Mouse (Mus musculus): ENCODE data around the gene Dck.
"Not testable (repeated sequence)": the region's sequence is repeated elsewhere in the genome, so short reads cannot be mapped to it uniquely, and the experiment has no call there.

Dck gene

DNA sequence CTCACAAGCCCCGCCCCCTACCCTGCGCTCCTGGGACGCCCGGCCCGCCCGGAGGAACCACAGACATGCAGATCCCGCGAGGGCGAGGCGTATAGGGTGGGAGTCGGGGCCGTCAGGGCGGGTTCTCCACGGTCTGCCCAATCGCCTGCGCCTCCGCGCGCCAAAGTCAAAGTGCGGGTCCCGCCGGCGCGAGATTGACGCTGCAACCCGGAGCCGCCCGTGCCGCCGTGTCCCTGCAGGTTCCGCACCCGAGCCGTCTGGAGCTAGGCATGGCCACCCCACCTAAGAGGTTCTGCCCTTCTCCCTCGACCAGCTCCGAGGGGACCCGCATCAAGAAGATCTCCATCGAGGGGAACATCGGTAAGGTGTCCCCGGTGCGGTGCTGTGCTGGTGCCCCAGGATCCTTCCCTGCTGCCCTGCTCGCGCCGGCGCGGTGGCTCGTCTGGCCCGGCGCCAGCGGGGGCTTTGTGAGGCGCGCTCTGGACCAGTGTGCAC, at the start of gene Dck:
Dck (plus strand) TSS at position 10 of the 495 bp plus-strand sequence.
- DNase-seq (ENCODE audit: low read depth) = peak; percentile 99

DNA sequence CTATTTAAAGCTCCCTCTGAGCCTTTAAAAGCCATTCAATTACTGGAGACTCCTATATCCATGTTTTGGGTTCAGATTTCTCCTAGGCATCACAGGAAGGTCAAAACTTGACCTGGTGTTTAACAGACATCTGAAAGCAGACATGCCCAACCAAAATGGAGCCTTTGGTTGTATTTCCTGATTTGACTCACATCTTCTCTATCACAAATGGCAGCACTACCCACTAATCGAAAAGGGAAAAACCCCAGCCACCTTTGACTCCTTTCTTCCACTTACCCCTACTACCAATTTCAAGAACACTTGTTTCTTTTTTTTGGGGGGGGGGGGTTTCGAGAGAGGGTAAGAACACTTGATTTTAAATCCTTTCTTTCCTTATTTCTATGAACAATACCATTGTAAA, 47.8 kb upstream of the Dck start:
- no peak for DNase-seq (ENCODE audit: low read depth)

DNA sequence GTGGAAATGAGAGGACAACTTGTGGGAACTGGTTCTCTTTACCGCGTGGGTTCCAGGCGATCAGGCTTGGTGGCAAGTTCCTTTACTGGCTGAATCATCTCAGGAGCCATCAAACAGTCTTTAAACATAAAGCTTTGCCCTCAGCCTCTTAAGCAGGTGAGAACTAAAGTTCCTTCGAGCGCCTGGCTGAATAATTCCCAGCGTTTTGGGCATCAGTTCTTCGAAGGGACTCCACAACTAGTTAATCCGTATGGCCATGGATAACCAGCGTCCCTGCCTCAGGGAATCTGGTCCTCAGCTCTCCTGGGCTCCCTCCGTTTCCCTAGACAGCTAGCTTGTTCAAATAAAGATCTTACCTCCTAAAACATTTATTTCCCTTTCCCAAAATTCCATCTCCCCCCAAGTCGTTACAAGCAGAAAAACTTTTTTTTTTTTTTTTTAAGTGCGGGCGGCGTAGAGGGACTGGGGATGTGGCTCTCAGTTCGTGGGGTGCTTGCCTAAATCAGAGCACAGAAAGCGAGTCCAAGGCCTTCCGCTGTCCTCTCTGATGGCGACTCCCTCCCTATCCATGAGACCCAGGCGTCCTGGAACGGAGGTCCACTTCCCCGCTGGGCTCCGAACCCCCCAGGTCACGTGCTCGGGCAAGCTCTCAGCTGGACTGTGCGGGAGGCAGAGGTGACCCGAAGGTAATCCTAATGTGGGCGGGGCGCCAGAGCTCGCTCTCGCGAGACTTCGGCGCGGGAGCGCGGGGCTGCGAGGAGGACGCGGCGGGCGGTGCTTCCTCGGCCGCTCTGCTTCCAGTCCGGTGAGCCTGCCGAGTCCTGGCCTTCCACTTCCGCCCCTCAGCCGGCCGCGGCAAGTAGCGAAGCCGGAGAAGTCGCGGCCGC, 44.4 kb upstream of the Dck start, which contains the start of gene Mob1b:
Mob1b (plus strand) TSS at position 740 of the 887 bp plus-strand sequence.
- DNase-seq (ENCODE audit: low read depth) = peak; percentile 81

DNA sequence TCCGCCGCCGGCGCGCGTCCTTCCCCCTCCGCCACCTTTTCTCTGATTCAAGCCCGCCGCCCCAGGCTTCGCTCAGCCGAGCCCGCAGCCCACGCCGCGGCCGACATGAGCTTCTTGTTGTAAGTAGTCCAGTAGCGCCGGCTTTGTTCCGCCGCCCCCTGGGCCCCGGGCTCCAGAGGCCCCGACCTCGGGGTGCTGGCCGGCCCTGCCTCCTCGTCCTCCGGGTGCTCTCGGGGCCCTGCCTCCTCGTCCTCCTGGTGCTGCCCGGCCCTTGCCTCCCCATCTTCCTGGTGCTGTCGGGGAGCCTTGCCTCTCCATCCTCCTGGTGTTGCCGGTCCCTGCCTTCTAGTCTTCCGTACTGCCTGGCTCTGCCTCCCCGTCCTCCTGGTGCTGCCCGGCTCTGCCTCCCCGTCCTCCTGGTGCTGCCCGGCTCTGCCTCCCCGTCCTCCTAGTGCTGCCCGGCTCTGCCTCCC, 43.8 kb upstream of the Dck start:
- DNase-seq (ENCODE audit: low read depth) = no peak

DNA sequence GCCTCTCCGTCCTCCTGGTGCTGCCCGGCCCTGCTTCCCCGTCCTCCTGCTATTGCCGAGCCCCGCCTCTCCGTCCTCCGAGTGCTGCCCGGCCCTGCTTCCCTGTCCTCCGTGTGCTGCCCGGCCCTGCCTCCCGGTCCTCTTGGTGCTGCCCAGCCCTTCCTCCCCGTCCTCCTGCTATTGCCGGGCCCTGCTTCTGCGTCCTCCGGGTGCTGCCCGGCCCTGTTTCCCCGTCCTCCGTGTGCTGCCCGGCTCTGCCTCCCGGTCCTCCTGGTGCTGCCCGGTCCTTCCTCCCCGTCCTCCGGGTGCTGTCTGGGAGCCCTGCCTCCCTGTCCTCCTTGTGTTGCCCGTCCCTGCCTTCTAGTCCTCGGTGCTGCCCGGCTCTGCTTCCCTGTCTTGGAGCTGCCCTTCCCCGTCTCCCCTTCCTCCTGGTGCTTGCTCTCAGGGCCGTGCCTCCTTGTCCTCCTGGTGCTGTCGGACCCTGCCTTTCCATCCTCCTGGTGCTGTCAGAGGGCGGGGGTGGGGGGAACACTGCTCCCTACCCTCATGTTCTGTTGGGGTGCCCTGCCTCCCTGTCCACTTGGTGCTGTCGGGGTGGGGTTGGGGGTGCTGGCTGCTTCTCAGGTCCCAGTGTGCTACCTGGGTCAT, 43.1 kb upstream of the Dck start:
- no peak for DNase-seq (ENCODE audit: low read depth)

DNA sequence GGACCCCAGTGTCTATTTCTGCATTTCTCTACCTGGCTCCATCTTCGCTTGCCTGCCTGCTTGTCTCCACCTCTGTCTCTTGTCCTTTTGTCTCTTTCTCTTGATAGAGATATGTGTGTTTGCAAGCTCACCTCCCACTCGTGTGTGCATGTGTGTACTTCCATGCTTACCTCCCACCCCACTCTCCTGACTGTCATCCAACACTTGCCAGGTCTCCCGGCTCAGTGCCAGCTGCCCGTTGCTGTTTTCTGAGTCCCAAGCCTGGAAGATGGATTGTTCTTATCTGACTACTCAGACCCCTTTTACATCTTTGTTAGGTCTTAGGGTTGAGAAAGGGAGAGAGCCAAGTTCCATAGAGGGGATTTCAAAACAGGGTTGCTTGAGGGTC, 42.6 kb upstream of the Dck start:
- DNase-seq (ENCODE audit: low read depth) = no peak

DNA sequence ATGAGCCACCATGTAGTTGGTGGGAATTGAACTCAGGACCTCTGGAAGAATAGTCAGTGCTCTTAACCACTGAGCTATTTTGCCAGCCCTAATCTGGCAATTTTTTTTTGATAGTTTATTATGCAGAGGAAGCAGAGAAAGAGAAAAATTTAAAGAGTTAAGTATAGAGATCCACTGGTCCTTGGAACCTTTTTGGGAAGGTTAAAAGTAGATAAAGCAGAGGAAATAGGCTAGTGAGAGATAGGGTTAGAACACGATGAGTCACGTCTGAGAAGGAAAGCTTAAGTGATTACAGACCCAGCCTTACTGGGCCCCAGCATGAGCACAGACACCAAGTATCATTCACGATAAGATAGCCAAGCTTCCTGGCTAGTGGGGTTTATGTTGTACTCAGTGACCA, 40.8 kb upstream of the Dck start:
- DNase-seq (ENCODE audit: low read depth) = peak; percentile 53

DNA sequence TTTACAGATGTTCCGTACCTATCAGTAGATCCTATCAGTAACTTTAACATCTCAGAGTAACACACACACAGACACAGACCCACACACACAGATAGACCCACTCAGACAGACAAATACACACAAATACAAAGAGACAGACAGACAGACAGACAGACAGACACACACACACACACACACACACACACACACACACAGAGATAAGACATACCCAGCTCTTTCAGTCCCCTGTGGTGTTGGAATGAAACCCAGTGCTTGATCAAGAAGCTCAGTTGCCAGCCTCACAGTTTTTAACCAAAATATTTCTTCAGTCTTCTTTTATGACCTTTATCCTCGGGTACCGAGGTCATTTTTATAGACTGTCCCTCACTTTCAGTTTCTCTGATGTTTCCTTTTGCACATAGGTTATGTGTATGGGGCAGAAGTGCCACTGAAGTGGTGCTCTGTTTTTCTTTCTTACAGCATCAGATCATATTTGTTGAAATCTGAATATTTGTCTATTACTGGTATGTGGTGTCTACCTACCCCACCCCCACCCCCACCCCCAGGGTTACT, 37.1 kb upstream of the Dck start:
- no peak for DNase-seq (ENCODE audit: low read depth)

DNA sequence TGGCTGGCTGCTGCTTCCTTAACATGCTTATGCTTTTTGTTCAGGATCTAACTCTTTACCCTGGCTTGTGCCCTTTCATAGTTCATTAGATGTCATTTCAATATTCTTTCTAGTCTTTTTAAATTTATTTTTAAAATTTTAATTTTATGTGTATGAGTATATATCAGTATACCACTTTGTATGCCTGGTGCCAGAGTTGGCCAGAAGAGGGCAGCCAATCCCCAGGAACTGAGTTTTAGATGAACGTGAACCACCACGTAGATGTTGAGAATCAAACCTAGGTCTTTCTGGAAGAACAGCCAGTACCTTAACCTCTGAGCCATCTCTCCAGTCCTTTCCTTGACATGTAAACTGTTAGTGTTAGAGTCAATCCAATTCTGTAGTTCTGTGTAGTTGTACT, 30.0 kb upstream of the Dck start:
- DNase-seq (ENCODE audit: low read depth) = no peak

DNA sequence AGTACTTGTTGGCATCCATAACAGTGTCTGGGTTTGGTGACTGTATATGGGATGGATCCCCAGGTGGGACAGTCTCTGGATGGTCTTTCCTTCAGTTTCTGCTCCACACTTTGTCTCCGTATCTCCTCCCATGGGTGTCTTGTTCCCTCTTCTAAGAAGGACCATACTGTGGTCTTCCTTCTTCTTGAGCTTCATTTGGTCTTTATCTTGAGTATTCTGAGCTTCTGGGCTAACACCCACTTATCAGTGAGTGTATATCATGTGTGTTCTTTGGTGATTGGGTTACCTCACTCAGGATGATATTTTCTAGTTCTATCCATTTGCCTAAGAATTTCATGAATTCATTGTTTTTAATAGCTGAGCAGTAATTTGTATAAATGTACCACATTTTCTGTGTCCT, 23.7 kb upstream of the Dck start:
- DNase-seq (ENCODE audit: low read depth) = not testable (repeated sequence)

DNA sequence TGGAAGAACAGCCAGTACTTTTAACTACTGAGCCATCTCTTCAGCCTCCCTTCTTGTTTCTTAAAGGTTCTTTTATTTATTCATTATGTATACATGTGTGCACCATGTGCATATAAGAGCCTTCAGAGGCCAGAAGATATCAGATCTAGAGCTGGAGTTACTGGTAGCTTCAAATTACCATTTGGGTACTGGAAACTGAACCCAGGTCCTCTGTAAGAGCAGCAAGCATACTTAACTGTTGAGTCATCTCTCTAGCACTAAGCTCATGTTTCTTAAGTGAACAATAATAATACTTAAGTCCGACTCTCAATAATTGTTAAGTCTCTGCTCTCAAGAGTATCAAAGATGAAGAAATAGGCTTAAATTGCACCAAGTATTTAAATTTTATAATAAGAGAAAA, 17.0 kb upstream of the Dck start:
- DNase-seq (ENCODE audit: low read depth) = no peak

DNA sequence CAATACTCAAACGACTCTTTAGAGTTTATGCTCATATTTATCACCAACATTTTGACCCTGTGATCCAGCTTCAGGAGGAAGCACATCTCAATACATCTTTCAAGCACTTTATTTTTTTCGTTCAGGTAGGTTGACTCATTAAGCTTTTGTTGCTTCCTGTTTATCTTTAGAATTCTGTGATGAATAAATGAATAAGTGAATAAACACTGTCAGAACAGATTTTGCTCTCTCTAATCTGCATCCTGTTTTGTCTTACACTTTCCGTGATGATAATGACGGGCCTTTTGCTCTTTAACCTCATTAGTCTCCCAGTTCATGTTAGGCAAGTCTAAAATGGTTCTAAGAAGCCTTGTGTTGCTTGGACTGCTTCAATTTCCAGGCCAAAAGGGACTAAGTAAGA, 11.6 kb upstream of the Dck start:
- DNase-seq (ENCODE audit: low read depth) = no peak

DNA sequence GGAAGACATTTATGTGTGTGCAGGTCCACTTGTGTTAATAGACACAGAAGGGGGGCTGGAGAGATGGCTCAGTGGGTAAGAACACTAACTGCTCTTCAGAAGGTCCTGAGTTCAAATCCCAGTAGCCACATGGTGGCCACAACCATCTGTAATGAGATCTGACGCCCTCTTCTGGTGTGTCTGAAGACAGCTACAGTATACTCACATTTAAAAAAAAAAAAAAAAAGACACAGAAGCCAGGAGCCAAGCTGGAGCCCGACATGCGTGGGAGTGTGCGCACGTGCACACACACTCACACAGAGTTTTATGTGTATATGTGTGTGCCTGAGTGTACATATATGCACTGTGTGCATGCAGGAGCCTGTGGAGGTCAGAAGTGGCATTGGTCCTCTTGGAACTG, 2.2 kb upstream of the Dck start:
- no peak for DNase-seq (ENCODE audit: low read depth)

DNA sequence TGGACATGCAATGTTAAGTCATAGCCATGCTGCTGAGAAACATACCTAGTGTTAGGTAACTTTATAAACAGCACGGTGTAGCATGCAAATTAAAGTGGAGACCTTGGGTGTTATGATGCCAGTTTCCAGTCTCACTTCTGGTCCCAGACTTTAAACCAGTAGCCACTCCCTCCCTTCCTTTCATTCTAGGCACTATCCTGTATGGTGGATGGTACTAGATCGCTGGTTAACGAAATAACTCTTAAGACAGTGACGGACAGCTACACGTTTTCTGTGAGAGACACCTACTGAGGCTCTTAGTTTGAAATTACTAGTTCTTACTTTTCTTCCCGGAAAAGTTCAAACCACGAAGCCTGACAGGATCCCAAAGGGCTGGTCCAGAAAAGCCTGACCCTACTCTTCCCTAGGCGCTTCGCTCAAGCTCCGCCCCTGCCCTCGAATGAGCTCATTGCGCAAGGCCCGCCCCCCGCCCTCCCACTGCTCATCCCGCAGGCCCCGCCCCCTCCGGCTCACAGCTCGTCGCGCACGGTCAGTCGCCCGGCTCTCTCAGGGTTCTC, 288 bp upstream of the Dck start:
- no peak for DNase-seq (ENCODE audit: low read depth)

DNA sequence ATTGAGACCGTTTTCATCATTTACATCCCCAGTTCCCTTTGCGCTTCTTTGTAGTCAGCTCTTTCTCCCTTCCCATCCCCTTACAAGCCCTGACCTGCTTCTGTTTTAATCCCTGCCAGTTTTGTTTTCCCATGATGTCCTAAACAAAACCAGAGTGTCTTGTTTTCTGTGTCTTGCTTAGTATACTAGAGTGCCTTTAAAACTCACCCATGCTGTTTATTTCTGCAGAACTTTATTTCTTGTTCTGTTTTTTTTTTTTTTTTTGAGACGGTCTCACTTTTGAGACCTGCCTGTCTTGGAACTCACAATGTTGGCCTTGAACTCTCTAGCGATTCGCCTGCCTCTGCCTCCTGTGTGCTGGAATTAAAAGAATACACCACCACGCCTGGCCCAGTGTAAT, 791 bp downstream of the Dck start:
- DNase-seq (ENCODE audit: low read depth) = no peak

DNA sequence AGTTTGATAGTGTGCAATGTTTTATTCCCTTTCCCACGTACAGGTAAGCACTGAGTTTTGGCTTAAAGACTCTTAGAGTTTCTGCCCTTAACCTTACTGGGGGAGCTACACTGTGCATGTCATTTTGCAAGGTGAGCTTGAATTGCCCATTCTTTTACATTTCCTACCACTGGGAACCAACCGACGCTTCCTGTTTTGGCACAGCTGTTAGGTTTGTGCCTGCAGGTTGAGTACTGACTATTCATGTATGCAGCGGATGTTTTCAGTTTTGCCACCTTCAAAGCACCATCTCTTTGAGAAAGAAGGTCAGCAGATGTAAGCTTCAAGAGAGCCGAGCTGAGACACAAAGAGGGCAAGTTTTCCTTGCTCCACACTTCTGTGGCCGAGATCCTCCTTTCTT, 1.3 kb downstream of the Dck start:
- DNase-seq (ENCODE audit: low read depth) = no peak

DNA sequence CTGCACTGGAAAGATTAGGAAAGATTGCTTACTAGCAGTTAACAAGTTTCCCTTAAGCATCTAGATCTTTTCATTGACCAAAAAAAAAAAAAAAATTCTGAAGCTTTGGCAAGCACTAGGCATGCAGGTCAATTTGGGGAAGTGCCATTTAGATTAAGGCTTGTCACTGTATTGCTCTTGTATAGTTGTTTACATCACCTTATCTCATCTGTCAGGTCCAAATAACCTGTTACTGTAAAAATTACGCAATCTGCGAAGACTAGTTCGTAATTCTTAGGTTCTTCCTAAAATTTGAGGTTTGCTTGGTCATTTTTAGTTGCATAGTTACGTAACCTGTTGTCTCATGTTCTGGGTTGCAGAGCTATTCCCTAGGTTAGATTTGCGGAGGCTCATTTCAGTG, 2.1 kb downstream of the Dck start:
- no peak for DNase-seq (ENCODE audit: low read depth)

DNA sequence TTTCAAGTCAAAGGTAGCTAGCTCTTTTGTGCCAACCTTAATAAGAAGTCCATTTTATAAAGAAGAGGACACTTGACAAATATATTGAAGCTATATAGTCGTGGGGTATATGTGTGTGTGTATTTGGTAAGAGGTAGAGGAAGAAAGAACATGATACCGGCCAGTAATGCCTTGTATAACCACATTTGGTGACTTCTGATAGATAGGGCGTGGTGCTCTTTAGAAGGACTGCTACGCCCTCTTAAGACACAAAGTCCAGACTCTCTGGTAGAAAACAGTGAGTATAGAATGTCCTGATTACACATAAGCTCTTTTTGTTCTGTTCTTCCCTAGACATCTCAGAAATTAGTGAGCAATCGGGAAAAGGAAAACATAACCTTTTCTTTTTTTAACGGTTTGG, 3.4 kb downstream of the Dck start:
- DNase-seq (ENCODE audit: low read depth) = no peak

DNA sequence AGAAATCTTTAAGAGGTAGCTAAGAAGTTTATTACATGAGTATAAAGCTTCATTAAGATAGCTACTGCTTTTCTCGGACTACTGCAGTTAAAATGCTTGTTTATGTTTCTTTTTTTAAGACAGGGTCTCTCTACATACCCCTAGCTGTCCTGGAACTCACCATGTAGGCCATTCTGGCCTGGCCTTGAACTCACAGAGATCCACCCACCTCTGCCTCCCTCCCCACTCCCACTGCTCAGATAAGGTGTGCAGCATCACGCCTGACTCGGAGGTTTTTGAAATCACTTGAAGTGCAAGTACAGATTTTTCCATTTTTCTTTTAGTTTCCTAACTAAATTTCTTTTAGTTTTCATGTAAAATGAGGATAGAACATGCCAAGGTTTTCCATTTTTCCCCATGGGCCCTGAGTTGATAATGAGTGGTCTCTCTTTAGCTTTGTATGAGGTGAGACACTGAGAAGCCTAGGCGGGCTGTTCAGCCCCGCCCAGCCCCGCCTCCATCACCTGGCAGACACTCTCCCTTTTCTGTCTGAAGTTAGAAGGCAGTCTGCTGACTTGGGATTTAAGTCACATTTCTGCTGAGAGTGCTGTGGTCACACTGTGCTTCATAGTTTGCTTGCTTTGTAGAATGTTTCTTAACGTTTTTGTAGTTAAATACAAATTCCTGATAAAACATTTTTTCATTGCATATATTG, 17.4 kb downstream of the Dck start:
- DNase-seq (ENCODE audit: low read depth) = no peak

DNA sequence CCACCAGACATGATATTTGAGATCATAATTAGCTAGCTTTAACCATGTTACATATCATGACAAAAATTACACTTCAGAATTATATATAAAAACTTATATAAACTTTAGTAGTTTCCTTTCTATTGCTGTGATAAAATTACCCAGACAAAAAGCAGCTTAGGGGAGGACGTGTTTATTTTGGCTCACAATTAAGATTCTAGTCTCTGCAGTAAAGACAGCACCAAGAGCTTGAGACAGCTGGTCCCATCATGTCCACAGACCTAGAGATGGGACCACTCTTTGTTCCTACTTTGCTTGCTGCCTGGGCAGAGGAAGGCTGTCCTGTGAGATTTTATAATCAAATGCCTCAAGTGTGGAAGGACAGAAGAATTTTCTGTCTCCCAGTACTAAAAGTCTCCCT, 20.3 kb downstream of the Dck start:
- DNase-seq (ENCODE audit: low read depth) = no peak

DNA sequence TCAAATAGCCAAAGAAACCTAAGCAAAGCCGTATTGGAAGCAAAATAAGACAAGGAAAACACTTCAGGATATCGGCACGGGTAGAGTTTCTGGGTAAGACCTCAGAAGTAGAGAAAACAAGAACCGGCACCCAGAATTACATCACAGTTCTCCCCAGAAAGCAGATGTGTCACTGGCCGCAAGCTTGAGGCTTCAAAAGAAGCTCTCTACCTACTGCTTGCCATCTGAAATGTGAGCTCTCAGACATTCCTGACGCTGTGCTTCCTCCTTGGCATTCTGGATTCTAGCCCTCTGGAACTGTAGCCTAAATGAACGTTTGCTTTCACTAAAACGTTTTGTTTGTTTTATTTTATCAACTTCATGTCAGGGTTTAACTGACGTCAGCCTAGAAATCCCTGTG, 25.9 kb downstream of the Dck start:
- no peak for DNase-seq (ENCODE audit: low read depth)

All from c-Kit-positive CD71-negative TER-119-negative erythroid progenitor cells, embryonic 14.5 days (primary cell).